Mouse (Mus musculus) lung, embryonic 15.5 days (tissue): ENCODE measurements around the gene H2-M5. TPM values are rescaled to one million over a fixed set of nuclear protein-coding genes. Genes with fewer than 3 reads are reported as not detected.
A peak's percentile ranks its signal among the peaks of the same experiment; 100 is the strongest.
"Not testable (repeated sequence)": the region's sequence is repeated elsewhere in the genome, so short reads cannot be mapped to it uniquely, and the experiment has no call there.

ENCODE experiments used
- ATAC-seq: fragments of 200-750 bp; cut with Nextera tagmentation; 2 replicates; pipeline ENCODE4 v1.8.0; 2017; ENCODE audit warnings: moderate number of reproducible peaks, borderline replicate concordance; ENCODE audit not compliant: low FRiP score, low TSS enrichment; ENCODE audit errors: extremely low read depth
- H3K27ac ChIP-seq: fragments of 300-500 bp; sonication (generic); 2 replicates; pipeline ENCODE4 v1.5.1; 2015; ENCODE audit warnings: moderate library complexity, mild to moderate bottlenecking, inconsistent platforms
- H3K27me3 ChIP-seq: fragments of 300-500 bp; sonication (generic); 2 replicates; pipeline ENCODE4 v1.6.1; 2015; ENCODE audit warnings: inconsistent platforms
- H3K36me3 ChIP-seq: fragments of 300-500 bp; sonication (generic); 2 replicates; pipeline ENCODE4 v1.6.1; 2015; ENCODE audit warnings: inconsistent platforms
- H3K4me1 ChIP-seq: fragments of 300-500 bp; sonication (generic); 2 replicates; pipeline ENCODE4 v1.6.1; 2015; ENCODE audit warnings: inconsistent platforms
- H3K4me2 ChIP-seq: fragments of 300-500 bp; sonication (generic); 2 replicates; pipeline ENCODE4 v1.6.1; 2015; ENCODE audit warnings: inconsistent platforms, mild to moderate bottlenecking, moderate library complexity
- H3K4me3 ChIP-seq: fragments of 300-500 bp; sonication (generic); 2 replicates; pipeline ENCODE4 v1.5.1; 2015; ENCODE audit warnings: mild to moderate bottlenecking, inconsistent platforms
- H3K9ac ChIP-seq: fragments of 300-500 bp; sonication (generic); 2 replicates; pipeline ENCODE4 v1.6.1; 2015; ENCODE audit warnings: inconsistent platforms
- H3K9me3 ChIP-seq: fragments of 300-500 bp; sonication (generic); 2 replicates; pipeline ENCODE4 v1.6.1; 2016; ENCODE audit warnings: inconsistent platforms
- WGBS: fragments of 180-500 bp; shearing (Covaris S2); methylation state at CpG from one replicate; pipeline ENCODE4 v1.1.7; 2015; 5-methylcytosine and 5-hydroxymethylcytosine counted together
- polyA plus RNA-seq: library from polyadenylated mRNA; unstranded; fragments of >200 nt; fragmentation: Nextera tagmentation; extraction: Ambion mirVana; gene quantifications from 2 replicates; pipeline ENCODE4 v1.2.1, GENCODE M21; 2015

The H2-M5 gene
- 0.40 and 0.48 TPM in 2 replicates for polyA plus RNA-seq

GRCm38 (mm10) chr17:36989437-36989836 is at the start of gene H2-M5:
TSS of gene H2-M5 (minus strand) at chr17:36989537.
- Histone ChIP-seq H3K9ac (no peak within 1 kb of the TSS), H3K27me3 (peaks cover 30% of the 10 kb centered on the region), H3K9me3 (no peaks in the 10 kb centered on the region), H3K4me2 (peak within 1 kb of the TSS; percentile 47), H3K36me3 (no peaks in the 10 kb centered on the region), H3K4me1 (no peaks in the 10 kb centered on the region), H3K4me3 (peak within 1 kb of the TSS; percentile 12; the same call in 1 of the 2 replicates), H3K27ac (no peak within 1 kb of the TSS)
- no peak for ATAC-seq
- WGBS = 31% methylated on average over 5 of the region's 5 CpGs

DNA sequence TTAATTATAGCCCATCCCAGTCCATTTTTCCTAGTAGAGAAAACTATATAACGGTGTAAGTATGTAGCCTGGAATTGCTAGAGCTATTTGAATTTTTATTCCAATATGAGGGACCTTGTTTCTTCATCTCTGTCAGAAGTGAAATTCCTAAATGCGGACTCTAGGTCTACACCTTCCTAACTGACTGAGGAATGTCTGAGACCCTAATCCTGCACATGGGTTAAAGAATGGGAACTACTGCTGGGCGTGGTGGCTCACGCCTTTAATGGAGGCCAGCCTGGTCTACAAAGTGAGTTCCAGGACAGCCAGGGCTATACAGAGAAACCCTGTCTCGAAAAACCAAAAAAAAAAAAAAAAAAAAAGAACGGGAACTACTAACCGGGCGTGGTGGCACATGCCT is 39.8 kb upstream of the H2-M5 start:
- peaks cover 9% of the 10 kb centered on the region; the same call in 1 of the 2 replicates for H3K4me1 ChIP-seq
- WGBS = 68% methylated on average over 8 of the region's 8 CpGs
- H3K27ac ChIP-seq = peak overlapping the region; percentile 96
- peak overlapping the region; percentile 33 for H3K9ac ChIP-seq
- H3K4me3 ChIP-seq = peak overlapping the region; percentile 60
- ATAC-seq = 0 out of 2 replicates have a peak, but pooled peaks have one; percentile 6
- H3K36me3 ChIP-seq = no peaks in the 10 kb centered on the region
- H3K27me3 ChIP-seq = no peaks in the 10 kb centered on the region
- no peaks in the 10 kb centered on the region for H3K9me3 ChIP-seq
- H3K4me2 ChIP-seq = peak overlapping the region; percentile 59

DNA sequence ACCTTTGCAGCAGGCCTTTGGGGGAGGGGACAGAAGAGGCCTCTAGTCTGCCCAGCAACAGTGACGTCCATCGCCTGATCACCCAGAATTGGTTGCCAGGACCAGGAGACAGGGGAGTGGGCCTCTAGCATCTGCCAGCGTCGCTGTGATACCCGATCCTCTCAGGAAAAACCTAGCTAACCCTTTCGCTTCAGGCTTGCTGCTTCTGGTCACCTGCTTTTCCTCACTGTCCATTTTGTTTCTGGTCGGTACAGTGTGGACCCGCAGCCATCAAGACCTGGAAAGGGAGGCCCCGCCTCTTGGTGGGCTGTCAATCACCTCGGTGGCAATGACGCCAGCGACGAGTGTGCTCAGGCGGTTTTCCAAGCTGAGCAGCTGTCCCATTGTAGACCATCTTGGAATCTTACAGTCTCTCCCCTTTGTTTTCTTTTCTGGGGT is 39.4 kb upstream of the H2-M5 start:
- H3K27ac ChIP-seq = peak overlapping the region; percentile 96
- no peaks in the 10 kb centered on the region for H3K9me3 ChIP-seq
- peak overlapping the region; percentile 60 for H3K4me3 ChIP-seq
- peaks cover 9% of the 10 kb centered on the region; the same call in 1 of the 2 replicates for H3K4me1 ChIP-seq
- H3K36me3 ChIP-seq = no peaks in the 10 kb centered on the region
- no peaks in the 10 kb centered on the region for H3K27me3 ChIP-seq
- peak overlapping the region; percentile 59 for H3K4me2 ChIP-seq
- H3K9ac ChIP-seq = peak overlapping the region; percentile 33
- WGBS = under 1% methylated on average over 14 of the region's 14 CpGs
- ATAC-seq = peak; percentile 99

DNA sequence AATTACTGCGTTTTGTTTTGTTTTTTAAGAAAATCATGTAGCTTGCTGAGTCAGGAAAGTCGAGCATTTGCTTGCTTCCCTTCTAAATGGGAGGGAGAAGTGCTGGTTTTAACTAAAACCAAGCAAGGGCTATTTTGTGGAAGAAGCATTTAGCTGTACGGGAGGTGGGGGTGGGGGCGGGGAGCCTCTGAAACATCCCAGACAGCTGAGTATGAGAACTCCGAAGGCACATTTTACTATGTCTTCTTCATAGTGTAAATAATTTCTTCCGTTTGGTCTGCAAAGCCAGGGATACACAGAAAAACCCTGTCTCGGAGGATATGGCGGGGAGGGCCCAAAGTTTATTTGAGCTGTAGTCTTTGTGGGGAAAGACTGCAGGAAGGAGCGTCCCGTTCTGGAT is 38.9 kb upstream of the H2-M5 start:
- Histone ChIP-seq H3K4me1 (peaks cover 9% of the 10 kb centered on the region; the same call in 1 of the 2 replicates), H3K4me3 (peak overlapping the region; percentile 60), H3K27ac (peak overlapping the region; percentile 96), H3K36me3 (no peaks in the 10 kb centered on the region), H3K27me3 (no peaks in the 10 kb centered on the region), H3K4me2 (peak overlapping the region; percentile 59), H3K9me3 (no peaks in the 10 kb centered on the region), H3K9ac (peak overlapping the region; percentile 33; the same call in 1 of the 2 replicates)
- peak; percentile 67; the same call in 1 of the 2 replicates for ATAC-seq
- WGBS = 2% methylated on average over 10 of the region's 10 CpGs

- no peak for ATAC-seq
- H3K36me3 ChIP-seq = no peaks in the 10 kb centered on the region
- no peak overlapping the region for H3K4me2 ChIP-seq
- WGBS = 96% methylated on average over 4 of the region's 4 CpGs
- H3K4me3 ChIP-seq = no peak overlapping the region
- no peaks in the 10 kb centered on the region for H3K9me3 ChIP-seq
- no peak overlapping the region for H3K9ac ChIP-seq
- peaks cover 9% of the 10 kb centered on the region; the same call in 1 of the 2 replicates for H3K4me1 ChIP-seq
- no peaks in the 10 kb centered on the region for H3K27me3 ChIP-seq
- H3K27ac ChIP-seq = no peak overlapping the region
These were observed 38.1 kb upstream of the H2-M5 start for GRCm38 (mm10) chr17:37027486-37027885.

DNA sequence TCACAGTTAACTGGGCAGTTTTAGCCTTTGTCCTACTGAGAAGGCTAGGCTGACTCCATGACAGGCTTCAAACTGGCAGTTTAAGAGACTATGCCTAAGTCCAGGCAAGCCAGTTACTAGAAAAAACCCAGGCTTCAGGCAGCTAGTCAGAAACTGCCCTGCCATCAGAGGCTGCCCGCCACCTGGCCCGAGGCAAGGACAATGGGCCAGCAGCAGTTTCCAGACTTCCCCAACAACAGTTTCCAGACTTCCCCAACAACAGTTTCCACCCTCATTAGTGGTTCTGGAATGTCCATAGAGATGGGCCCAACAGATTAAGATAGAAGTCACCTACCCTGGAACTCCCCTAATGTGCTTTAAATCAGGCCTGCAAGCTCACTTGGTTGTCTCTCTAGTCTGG is 37.1 kb upstream of the H2-M5 start:
- H3K9me3 ChIP-seq = no peaks in the 10 kb centered on the region
- H3K36me3 ChIP-seq = no peaks in the 10 kb centered on the region
- H3K4me2 ChIP-seq = no peak overlapping the region
- H3K9ac ChIP-seq = no peak overlapping the region
- H3K27ac ChIP-seq = no peak overlapping the region
- no peak overlapping the region for H3K4me3 ChIP-seq
- no peaks in the 10 kb centered on the region for H3K27me3 ChIP-seq
- 91% methylated on average over 2 of the region's 2 CpGs for WGBS
- ATAC-seq = no peak
- peaks cover 9% of the 10 kb centered on the region; the same call in 1 of the 2 replicates for H3K4me1 ChIP-seq

DNA sequence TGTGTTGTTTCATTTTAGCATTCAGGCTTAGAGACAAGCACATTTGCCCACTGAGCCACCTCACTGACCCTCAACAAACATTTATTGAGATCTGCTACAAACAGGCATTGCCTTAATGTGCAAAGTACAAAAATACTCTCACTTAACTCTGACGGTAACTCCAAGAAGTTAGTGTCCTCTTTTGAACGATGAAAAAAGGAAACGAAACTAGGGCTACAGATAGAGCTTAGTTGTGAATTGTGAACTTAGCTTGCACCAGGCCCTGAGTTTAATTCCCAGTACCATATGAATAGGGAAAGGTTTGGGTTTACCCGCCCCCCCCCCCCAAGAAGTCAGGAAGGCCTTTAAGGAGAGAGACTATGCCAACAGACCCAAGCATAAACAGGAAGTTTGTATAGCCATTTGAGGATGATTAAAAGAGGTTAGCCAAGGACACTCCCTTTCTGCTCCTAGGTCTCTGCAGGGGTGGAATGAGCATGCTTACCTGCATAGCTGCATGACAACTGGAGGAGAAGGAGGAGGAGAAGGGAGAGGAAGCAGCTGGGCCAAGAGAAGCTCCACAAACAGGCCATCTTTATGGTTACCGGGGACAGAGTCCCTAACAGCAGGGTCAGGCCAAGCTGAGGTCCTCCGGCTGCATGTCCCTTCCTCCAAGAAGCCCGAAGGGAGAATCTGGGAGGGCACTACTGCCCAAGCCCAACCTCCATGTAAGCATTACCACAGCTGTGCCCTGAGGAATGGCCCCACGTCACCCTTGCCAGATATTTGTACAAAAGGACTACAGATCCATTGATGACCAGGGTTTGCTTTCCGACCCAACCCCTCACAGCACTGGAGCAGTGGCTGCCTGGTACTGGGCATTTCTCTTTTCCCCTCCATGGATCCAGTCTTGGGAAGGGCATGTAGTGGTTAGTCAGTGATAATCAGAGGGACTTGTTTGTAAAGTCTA is 33.6 kb upstream of the H2-M5 start, which contains the start of gene Mog:
Gene Mog (minus strand): TSS at position 771 of the 949 bp plus-strand sequence.
- ATAC-seq = no peak; the same call in 1 of the 2 replicates
- H3K27ac ChIP-seq = no peak within 1 kb of the TSS
- H3K27me3 ChIP-seq = no peaks in the 10 kb centered on the region
- 71% methylated on average over 9 of the region's 9 CpGs for WGBS
- H3K4me3 ChIP-seq = no peak within 1 kb of the TSS
- no peak within 1 kb of the TSS for H3K4me2 ChIP-seq
- no peaks in the 10 kb centered on the region for H3K9me3 ChIP-seq
- no peaks in the 10 kb centered on the region for H3K36me3 ChIP-seq
- peaks cover 2% of the 10 kb centered on the region; the same call in 1 of the 2 replicates for H3K4me1 ChIP-seq
- H3K9ac ChIP-seq = no peak within 1 kb of the TSS

DNA sequence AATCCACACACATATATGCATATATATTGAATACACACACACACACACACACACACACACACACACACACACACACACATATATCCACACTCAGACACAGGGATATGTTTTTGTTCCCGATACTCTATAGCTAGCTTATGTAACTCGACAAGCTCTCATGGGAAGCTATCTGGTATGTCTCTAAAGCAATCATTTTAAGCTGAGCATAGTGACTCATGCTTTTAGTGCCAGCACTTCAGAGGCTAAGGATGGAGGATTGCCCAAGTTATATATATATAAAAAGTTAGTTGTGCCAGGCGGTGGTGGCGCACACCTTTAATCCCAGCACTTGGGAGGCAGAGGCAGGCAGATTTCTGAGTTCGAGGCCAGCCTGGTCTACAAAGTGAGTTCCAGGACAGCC is 29.9 kb upstream of the H2-M5 start:
- H3K4me3 ChIP-seq, H3K4me1 ChIP-seq, ATAC-seq, H3K9me3 ChIP-seq, H3K36me3 ChIP-seq, H3K4me2 ChIP-seq, H3K27ac ChIP-seq, H3K9ac ChIP-seq, H3K27me3 ChIP-seq: not testable (repeated sequence)
- 86% methylated on average over 5 of the region's 5 CpGs for WGBS

DNA sequence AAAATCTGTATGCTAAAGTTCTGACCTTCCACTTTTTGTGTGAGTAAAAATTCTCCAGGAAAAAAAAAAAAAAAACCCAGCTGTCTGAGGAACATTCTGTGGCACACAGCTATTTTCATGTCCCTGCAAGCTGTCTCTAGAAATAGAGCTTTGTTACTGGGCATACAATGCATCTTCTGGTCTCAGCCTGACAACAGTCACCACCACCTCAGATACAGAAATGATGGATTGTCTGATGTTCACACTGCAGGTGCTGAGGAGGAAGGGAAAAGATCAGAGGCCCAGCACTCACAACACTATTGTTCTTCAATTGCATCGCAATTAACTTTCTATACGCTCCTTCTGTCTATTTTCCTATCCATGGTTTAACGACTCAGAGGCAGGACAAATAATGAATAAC is 29.0 kb upstream of the H2-M5 start:
- no peak for ATAC-seq

GRCm38 (mm10) chr17:37016333-37016732 is 27.0 kb upstream of the H2-M5 start:
- no peaks in the 10 kb centered on the region for H3K27me3 ChIP-seq
- ATAC-seq = no peak

More for the DNA sequence above, 29.0 kb upstream of the H2-M5 start:
- Histone ChIP-seq H3K9me3 (no peaks in the 10 kb centered on the region), H3K4me1 (no peaks in the 10 kb centered on the region), H3K27ac (no peak overlapping the region), H3K27me3 (no peaks in the 10 kb centered on the region), H3K4me2 (no peak overlapping the region), H3K9ac (no peak overlapping the region), H3K4me3 (no peak overlapping the region), H3K36me3 (no peaks in the 10 kb centered on the region)
- 74% methylated on average over 3 of the region's 3 CpGs for WGBS

DNA sequence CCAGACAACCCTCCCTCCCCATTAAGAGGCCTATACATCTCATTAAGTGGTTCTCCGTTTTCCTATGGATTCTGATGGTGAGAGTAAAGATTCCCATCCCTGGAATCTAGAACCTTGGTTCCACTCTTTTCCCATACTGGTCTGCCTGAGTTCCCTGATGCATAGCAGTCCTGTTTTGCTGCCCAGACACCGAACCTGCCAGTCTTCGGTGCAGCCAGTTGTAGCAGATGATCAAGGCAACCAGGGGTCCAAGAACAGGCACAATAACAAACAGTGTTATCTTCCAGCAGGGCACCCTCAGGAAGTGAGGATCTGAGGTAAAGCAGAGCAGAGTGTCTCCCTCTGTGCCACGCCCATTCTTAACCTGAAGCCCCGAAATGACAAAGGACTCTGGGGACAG is 22.8 kb upstream of the H2-M5 start:
- Histone ChIP-seq H3K9me3 (no peaks in the 10 kb centered on the region), H3K4me3 (no peak overlapping the region), H3K4me2 (no peak overlapping the region), H3K27me3 (no peaks in the 10 kb centered on the region), H3K27ac (no peak overlapping the region), H3K4me1 (0 out of 2 replicates have a peak, but pooled peaks cover 6% of the 10 kb centered on the region), H3K9ac (no peak overlapping the region), H3K36me3 (peaks cover 26% of the 10 kb centered on the region)
- no peak for ATAC-seq
- WGBS = 54% methylated on average over 5 of the region's 5 CpGs

More at GRCm38 (mm10) chr17:37016333-37016732, 27.0 kb upstream of the H2-M5 start:
- Histone ChIP-seq H3K9me3 (no peaks in the 10 kb centered on the region), H3K4me1 (0 out of 2 replicates have a peak, but pooled peaks cover 6% of the 10 kb centered on the region), H3K27ac (no peak overlapping the region), H3K4me3 (no peak overlapping the region), H3K36me3 (no peaks in the 10 kb centered on the region), H3K9ac (no peak overlapping the region), H3K4me2 (no peak overlapping the region)

DNA sequence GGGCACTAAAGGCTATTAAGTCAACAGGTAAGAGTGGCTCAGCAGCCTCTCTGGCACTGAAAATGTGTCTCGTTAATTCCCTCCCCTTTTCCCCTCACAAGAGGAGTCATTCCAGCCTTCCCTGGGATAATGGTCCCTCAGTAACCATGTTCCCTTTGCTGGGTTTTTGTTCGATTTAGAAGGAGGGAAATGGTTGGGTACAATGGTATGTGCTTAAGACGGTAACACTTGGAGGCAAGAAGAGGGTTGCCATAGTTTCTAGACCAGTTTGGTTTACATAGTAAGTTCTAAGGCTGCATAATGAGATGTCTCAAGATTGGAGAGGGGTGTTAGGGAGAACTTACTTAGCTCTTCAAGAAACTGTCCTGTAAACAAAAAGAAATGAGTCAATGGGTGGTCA is 22.4 kb upstream of the H2-M5 start:
- no peaks in the 10 kb centered on the region for H3K9me3 ChIP-seq
- no peak for ATAC-seq
- H3K36me3 ChIP-seq = peaks cover 28% of the 10 kb centered on the region
- no peak overlapping the region for H3K9ac ChIP-seq
- 0 out of 2 replicates have a peak, but pooled peaks cover 6% of the 10 kb centered on the region for H3K4me1 ChIP-seq
- H3K4me3 ChIP-seq = no peak overlapping the region
- H3K27ac ChIP-seq = no peak overlapping the region
- WGBS = 66% methylated on average over 3 of the region's 3 CpGs
- H3K27me3 ChIP-seq = no peaks in the 10 kb centered on the region
- H3K4me2 ChIP-seq = no peak overlapping the region
